Mouse (Mus musculus): ENCODE results near the gene Tent5c.

GRCm38 (mm10) chr3:100515754-100516141, 26.6 kb upstream of the Tent5c start:
- TF ChIP-seq POLR2A (IDR thresholded peaks at IDR 0.05; ENCODE audit: insufficient read length, low read depth) (no peak), MAX (IDR thresholded peaks at IDR 0.05; ENCODE audit: low read depth) (no peak), MYOD1 (IDR thresholded peaks at IDR 0.05; ENCODE audit: control insufficient read depth in 1 of 3, insufficient read length in 2 of 3, low read depth in 2 of 3) (no peak), E2F4 (IDR thresholded peaks at IDR 0.05; ENCODE audit: insufficient read depth) (no peak), TCF3 (IDR thresholded peaks at IDR 0.05; ENCODE audit: insufficient read length, low read depth) (no peak), USF1 (IDR thresholded peaks at IDR 0.05; ENCODE audit: low read depth) (no peak)
